Mouse (Mus musculus) cerebellum, adult 9-10 months (tissue): ENCODE measurements around the gene Gm10428.

Source experiments
- DNase-seq: peaks from one replicate; pipeline ENCODE4 v3.0.0; 2022

The Gm10428 gene

DNA sequence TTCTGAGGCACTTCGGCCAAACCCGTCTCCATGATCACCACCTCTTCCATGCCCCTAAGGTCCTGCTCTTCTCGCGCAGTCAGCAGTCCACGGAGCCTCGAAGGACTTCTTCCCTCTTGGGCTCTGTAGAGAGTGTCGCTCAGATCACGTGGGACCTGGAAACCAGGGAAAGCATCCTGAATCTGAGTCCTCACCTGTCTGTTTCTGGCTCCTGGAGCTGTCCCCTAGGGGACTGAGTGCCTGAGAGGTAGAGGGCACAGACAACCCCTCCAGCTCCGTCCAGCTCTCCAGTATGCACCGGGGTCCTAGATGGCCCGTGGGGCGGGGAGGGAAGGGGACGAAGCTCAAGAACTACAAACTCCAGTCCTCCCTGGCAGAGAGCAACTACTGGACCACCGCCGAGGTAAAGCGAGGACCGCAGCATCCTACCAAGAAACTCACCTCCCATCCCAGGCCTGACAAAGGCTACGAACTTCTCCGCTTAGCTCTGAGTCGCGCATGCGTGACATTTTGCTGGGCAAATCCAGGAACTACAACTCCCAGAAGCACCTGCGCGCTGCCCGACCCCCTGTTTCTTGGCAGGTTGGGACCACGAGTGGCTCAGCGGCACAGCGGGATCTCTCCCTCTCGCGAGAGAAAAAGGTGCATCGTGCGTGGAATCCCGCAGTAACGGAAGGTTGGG, 36.2 kb downstream of the Gm10428 start, which contains the start of gene Zfp286:
Zfp286 (minus strand) TSS at position 528 of the 682 bp plus-strand sequence.
- peak; percentile 89 for DNase-seq

DNA sequence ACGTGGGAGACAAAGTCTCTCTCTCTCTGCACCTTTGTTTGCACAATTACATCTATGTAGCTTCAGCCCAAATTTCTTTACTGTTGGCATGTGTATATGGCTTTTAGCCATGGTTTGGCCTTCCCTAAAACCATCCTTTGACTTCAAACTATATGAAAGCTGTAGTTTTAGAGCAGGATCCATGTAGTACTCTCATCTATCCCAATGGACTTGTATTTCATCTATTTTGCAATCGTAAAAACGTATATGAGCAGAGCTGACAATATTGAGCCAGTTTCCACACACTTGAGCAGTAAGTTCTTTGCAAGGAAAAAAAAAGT, 36.7 kb downstream of the Gm10428 start:
- no peak for DNase-seq
